Mouse (Mus musculus) hindbrain, embryonic 12.5 days (tissue): ENCODE measurements at regions not wholly inside any gene's neighbourhood (a gene's known extent, or its start where the extent isn't known, plus 50 kb on each side); places are given as distances from the start of the nearest gene placed in this dataset.
A peak's percentile ranks its signal among the peaks of the same experiment; 100 is the strongest.

ENCODE experiments used
- ATAC-seq: fragments of 200-750 bp; cut with Nextera tagmentation; 2 replicates; pipeline ENCODE4 v1.8.0; 2017; ENCODE audit warnings: moderate TSS enrichment; ENCODE audit not compliant: low FRiP score
- H3K27ac ChIP-seq: fragments of 300-500 bp; sonication (generic); 2 replicates; pipeline ENCODE4 v1.5.1; 2016; ENCODE audit warnings: mild to moderate bottlenecking
- H3K27me3 ChIP-seq: fragments of 300-500 bp; sonication (generic); 2 replicates; pipeline ENCODE4 v1.6.1; 2016; ENCODE audit warnings: mild to moderate bottlenecking
- H3K36me3 ChIP-seq: fragments of 300-500 bp; sonication (generic); 2 replicates; pipeline ENCODE4 v1.6.1; 2016; ENCODE audit warnings: mild to moderate bottlenecking
- H3K4me1 ChIP-seq: fragments of 300-500 bp; sonication (generic); 2 replicates; pipeline ENCODE4 v1.6.1; 2016
- H3K4me2 ChIP-seq: fragments of 300-500 bp; sonication (generic); replicated peaks from 2 replicates; pipeline ENCODE4 v1.6.1; 2016; ENCODE audit warnings: mild to moderate bottlenecking
- H3K4me3 ChIP-seq: fragments of 300-500 bp; sonication (generic); 2 replicates; pipeline ENCODE4 v1.5.1; 2016; ENCODE audit warnings: mild to moderate bottlenecking
- H3K9ac ChIP-seq: fragments of 300-500 bp; sonication (generic); 2 replicates; pipeline ENCODE4 v1.6.1; 2016; ENCODE audit warnings: mild to moderate bottlenecking, moderate library complexity
- H3K9me3 ChIP-seq: fragments of 300-500 bp; sonication (generic); replicated peaks from 2 replicates; pipeline ENCODE4 v1.6.1; 2016; ENCODE audit warnings: mild to moderate bottlenecking
- WGBS: fragments of 180-500 bp; shearing (Covaris S2); methylation state at CpG from one replicate; pipeline ENCODE4 v1.1.7; 2016; 5-methylcytosine and 5-hydroxymethylcytosine counted together

DNA sequence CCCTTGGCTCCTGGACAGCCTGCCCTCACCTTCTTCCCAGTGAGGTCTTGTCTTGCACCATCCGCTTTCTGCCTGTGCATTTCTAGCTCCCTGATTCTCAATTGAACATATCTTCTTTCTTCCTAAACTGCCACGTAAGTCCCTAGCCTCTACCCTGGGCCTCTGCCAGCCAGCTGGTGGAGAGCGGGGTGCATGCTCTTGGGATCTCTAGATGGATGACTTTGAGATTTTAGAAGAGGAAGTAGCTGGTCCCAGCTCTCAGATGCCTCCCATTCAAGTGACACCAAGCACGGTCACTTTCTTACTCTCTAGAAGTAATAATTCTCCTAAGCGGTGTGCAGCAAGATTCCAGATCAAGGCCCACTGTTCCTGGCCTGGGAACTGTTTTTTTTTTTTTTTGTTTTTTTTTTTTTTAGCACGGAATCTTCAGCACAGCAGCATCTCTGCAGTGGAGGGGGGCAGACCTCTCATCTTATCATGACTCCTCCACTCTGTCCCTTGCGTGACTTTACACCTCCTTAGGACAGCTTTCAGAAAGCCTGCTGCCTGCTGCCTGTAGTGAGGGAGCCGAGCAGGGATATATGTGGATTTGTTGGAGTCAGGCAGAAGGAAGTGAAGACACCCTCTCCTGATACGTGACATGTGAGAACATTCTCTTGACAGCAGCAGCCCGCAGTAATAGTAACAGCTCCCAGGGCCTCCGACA is 453.6 kb upstream of the Zmiz1 start:
- Histone ChIP-seq H3K9ac (no peak overlapping the region), H3K9me3 (no peaks in the 10 kb centered on the region), H3K27ac (no peak overlapping the region), H3K4me3 (no peak overlapping the region), H3K4me2 (no peak overlapping the region), H3K27me3 (0 out of 2 replicates have a peak, but pooled peaks cover 3% of the 10 kb centered on the region), H3K36me3 (no peaks in the 10 kb centered on the region), H3K4me1 (peaks cover 3% of the 10 kb centered on the region; the same call in 1 of the 2 replicates)
- 75% methylated on average over 11 of the region's 11 CpGs for whole genome bisulfite sequencing
- no peak for ATAC-seq

DNA sequence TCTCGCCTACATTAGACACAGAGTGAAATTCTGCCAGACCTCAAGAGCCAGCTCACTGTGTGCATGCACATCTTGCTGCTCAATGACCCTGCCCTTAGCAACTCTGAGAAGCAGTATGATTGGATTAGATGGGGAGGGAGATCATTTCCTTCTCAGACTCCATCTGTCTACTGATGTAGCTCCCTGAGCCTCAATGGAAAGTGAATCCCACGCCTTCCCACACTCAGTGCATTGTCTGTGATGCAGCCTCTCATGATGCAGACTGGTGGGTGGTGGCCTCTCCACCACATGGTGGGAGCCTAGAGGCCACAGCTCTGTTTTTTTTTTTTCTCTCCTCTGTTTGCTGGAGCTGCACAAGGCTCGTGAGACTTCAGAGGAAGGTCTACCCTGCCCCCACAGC is 447.1 kb upstream of the Zmiz1 start:
- no peaks in the 10 kb centered on the region for H3K9me3 ChIP-seq
- H3K4me2 ChIP-seq: no peak overlapping the region
- H3K36me3 ChIP-seq: no peaks in the 10 kb centered on the region
- no peak overlapping the region for H3K9ac ChIP-seq
- no peak overlapping the region for H3K4me3 ChIP-seq
- H3K4me1 ChIP-seq: peaks cover 21% of the 10 kb centered on the region
- WGBS: 58% methylated on average over 3 of the region's 3 CpGs
- H3K27me3 ChIP-seq: no peaks in the 10 kb centered on the region
- H3K27ac ChIP-seq: no peak overlapping the region
- no peak for ATAC-seq

DNA sequence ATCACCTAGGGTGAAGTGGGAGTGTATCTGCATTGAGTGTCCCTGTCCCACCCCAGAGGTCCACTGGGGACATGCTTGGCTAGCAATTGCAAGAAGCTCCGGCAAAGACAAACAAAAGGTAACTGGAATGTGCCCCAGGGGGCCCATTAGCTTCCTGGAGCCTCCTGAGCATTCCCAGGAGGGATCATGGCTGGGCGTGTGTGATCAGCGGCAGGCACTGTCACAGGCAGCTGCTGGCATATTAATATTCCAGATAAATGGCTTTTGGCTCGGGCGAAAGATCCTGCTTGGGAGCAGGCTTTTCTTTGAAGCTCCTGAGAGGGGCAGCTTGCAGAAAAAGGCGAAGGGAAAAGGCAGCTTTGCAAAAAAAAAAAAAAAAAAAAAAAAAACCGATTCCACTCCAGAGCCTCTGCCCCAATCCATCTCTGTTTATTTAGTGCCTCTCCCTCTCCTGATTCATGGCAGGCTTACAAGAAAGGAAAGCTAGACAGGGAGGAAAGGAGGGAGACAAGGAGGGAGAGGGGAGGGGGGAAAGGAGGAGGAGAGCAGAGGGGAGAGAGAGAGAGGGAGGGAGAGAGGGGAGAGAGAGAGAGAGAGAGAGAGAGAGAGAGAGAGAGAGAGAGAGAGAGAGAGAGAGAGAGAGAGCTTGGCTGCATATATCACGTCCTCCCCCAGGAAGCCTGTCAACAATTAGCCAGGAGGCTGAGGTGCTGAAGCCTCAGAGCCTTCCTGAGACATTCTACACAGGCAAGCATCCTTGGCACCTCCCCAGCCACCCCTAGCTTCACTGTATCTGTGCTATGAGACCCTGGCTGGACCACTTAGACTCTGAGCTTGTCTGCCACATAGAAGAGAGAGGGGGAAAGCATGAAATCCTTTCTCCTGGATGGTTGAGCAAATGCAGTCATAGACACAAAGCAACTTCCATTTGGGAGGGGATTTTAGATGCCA is 443.4 kb upstream of the Zmiz1 start:
- H3K9me3 ChIP-seq: no peaks in the 10 kb centered on the region
- H3K36me3 ChIP-seq: no peaks in the 10 kb centered on the region
- WGBS: under 1% methylated on average over 8 of the region's 8 CpGs
- H3K4me1 ChIP-seq: peaks cover 24% of the 10 kb centered on the region
- peak overlapping the region; percentile 37 for H3K4me2 ChIP-seq
- H3K4me3 ChIP-seq: no peak overlapping the region
- peak overlapping the region; percentile 94 for H3K27ac ChIP-seq
- 0 out of 2 replicates have a peak overlapping the region, but pooled peaks have one; percentile 27 for H3K9ac ChIP-seq
- peak; percentile 79 for ATAC-seq
- no peaks in the 10 kb centered on the region for H3K27me3 ChIP-seq

DNA sequence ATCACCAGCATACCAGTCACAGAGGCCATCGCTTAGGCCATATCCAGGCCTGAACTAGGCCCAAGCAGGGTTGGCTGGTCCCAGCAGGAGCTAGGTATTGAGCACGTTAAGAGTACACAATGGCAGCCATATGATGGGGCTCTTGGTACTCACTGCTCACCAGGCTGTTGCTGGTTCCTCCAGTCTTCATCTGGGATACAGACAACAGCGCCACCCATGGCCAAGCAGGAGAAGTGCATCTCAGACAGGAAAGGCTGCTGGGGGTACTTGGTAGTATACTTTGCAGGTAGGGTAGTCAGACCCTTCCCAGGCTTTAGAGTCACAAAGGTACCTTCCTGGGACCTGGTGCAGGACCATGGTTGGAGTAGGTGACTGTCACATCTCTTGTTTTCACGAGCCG is 441.1 kb upstream of the Zmiz1 start:
- H3K9ac ChIP-seq: no peak overlapping the region
- no peaks in the 10 kb centered on the region for H3K36me3 ChIP-seq
- no peak for ATAC-seq
- no peak overlapping the region for H3K27ac ChIP-seq
- H3K4me3 ChIP-seq: no peak overlapping the region
- no peak overlapping the region for H3K4me2 ChIP-seq
- no peaks in the 10 kb centered on the region for H3K27me3 ChIP-seq
- no peaks in the 10 kb centered on the region for H3K9me3 ChIP-seq
- WGBS: 70% methylated on average over 5 of the region's 5 CpGs
- H3K4me1 ChIP-seq: peaks cover 34% of the 10 kb centered on the region

DNA sequence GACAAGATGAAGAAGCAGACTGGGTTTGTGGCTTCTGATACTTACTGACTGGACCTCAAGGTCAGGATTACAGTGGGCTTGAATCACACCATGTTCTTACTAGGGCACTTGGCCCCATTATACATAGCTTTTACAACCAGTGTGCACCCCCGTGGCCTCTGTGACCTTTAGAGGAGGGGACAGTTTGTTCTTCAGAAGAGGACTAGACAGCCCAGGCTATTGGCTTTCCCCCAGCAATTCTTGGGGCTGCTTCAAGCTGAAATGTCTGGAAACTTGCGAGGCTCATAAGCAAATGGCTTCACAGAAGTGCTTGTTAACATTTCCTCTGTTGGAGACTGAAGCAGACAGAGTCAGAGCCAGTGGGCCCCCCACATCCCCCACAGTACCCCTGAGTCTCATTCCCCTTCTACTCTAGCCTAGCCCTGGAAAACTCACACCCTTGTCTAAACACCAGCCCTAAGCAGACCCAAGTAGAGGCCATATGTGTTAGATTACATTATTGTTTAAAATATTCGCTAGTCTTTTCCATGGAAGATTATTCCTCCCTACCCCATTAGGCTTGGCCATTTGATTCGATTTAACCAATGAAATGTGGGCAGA is 439.6 kb upstream of the Zmiz1 start:
- Histone ChIP-seq H3K4me1 (peaks cover 34% of the 10 kb centered on the region), H3K4me2 (no peak overlapping the region), H3K27me3 (no peaks in the 10 kb centered on the region), H3K9me3 (no peaks in the 10 kb centered on the region), H3K9ac (no peak overlapping the region), H3K4me3 (no peak overlapping the region), H3K27ac (peak overlapping the region; percentile 30; the same call in 1 of the 2 replicates), H3K36me3 (no peaks in the 10 kb centered on the region)
- WGBS: 76% methylated on average over 4 of the region's 4 CpGs
- ATAC-seq: no peak

DNA sequence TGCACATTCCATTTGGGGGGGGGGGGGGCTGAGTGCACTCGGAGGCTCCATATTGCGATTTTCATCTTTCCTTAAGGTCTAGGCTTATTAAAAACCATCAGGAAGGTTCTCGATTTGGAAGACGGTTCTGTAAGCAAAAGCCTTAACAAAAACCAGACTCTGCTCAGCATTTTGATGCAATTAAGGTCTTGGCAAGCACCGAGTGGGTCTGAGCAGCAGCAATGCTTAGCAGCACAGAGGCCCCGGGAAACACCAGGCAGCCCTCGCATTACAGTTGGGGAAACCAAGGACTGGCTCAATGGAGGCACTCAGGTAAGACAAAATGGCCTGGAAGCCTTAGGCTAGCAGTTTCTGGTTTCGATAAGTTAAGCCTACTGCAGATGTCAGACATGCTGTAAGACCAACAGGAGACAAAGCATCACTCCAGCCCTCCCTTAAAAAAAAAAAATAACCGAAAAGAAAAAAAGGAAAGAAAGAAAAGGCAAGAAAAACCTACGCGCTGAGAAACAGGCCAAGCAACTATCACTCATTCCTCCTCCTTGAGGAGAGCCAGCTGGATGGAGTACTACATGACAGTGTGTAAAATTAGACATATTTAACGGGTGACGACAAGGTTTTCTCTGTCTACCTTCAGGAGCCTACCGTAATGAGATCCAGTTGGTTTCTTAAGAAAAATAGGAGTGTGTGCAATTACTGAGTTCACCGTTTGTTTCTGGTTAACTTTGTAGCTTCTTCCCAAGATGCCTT is 436.3 kb upstream of the Zmiz1 start:
- 79% methylated on average over 15 of the region's 15 CpGs for WGBS
- no peak for ATAC-seq

DNA sequence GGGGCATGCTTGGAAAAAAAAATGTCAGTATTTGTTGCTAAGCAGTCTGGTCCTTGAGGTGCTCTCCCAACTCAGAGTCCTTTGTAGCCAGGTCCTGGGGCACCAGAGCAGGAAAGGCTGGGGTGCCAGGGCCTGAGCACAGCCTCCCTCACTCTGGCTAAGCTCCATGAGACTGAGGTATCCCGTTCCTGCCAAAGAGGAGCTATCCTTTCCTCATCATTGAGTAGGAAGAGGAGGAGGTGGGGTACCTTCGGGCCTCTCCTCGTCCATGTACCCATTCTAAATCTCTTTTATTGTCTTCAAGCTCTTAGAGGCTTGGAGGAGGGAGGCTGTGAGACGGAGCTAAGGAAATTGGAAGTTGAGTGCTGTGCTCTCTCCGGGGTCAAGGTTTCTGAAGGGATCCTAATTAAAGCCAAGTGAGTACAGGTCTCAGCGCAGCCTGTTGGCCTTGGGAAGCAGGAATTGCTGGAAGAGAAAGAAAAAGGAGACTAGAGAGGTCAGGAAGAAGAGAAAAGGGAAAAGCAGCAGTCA is 435.6 kb upstream of the Zmiz1 start:
- 76% methylated on average over 6 of the region's 6 CpGs for WGBS
- H3K9me3 ChIP-seq: no peaks in the 10 kb centered on the region
- H3K4me3 ChIP-seq: no peak overlapping the region
- ATAC-seq: no peak
- no peaks in the 10 kb centered on the region for H3K27me3 ChIP-seq
- no peak overlapping the region for H3K27ac ChIP-seq
- no peak overlapping the region for H3K9ac ChIP-seq
- peaks cover 13% of the 10 kb centered on the region for H3K4me1 ChIP-seq
- H3K36me3 ChIP-seq: no peaks in the 10 kb centered on the region
- no peak overlapping the region for H3K4me2 ChIP-seq

More for the DNA sequence above, 436.3 kb upstream of the Zmiz1 start:
- no peak overlapping the region for H3K4me3 ChIP-seq
- no peak overlapping the region for H3K9ac ChIP-seq
- no peaks in the 10 kb centered on the region for H3K27me3 ChIP-seq
- H3K4me1 ChIP-seq: peaks cover 13% of the 10 kb centered on the region
- H3K27ac ChIP-seq: no peak overlapping the region
- no peak overlapping the region for H3K4me2 ChIP-seq
- H3K36me3 ChIP-seq: no peaks in the 10 kb centered on the region
- no peaks in the 10 kb centered on the region for H3K9me3 ChIP-seq

DNA sequence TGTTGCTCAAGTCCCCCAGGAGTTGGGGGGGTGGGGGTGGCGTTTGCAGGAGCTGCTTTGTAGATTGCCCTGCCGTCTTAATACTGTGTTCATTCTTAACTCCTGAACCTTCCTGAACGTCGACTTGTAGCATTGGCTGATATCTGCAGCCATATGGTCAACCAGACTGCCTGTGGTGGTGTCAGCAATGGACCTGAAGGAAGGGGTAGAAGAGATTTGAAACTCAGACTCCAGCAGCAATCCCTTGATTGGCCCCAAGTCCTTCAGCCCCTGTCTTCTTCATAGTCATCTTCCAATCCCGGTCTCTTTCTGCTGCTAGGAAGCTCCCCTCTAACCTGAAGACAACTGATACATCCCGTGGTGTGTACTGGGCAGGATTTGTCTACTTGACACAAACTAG is 433.9 kb upstream of the Zmiz1 start:
- no peak overlapping the region for H3K4me3 ChIP-seq
- ATAC-seq: no peak
- H3K9me3 ChIP-seq: no peaks in the 10 kb centered on the region
- H3K27me3 ChIP-seq: no peaks in the 10 kb centered on the region
- no peak overlapping the region for H3K4me2 ChIP-seq
- H3K27ac ChIP-seq: no peak overlapping the region
- H3K9ac ChIP-seq: no peak overlapping the region
- peaks cover 19% of the 10 kb centered on the region for H3K4me1 ChIP-seq
- no peaks in the 10 kb centered on the region for H3K36me3 ChIP-seq
- WGBS: 89% methylated on average over 6 of the region's 6 CpGs

DNA sequence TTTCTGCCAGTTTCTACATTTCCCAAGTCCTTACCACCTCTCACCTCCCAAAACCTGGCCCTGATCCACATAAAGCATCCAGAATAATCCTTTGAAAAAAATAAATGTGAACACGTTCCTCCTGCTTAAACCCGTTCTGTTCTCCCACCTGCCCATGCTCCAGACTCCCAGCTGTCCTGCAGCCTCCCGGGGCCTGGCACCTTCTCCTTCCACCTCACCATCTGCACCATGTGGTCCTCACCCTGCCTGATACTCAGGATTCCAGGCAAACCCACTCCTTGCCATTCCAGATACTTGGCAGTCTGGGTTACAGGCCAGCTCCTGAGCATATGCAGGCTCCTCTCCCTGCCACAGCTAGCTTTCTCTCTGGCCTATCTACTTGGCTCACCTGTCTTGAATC is 431.9 kb upstream of the Zmiz1 start:
- no peak overlapping the region for H3K4me3 ChIP-seq
- ATAC-seq: no peak

DNA sequence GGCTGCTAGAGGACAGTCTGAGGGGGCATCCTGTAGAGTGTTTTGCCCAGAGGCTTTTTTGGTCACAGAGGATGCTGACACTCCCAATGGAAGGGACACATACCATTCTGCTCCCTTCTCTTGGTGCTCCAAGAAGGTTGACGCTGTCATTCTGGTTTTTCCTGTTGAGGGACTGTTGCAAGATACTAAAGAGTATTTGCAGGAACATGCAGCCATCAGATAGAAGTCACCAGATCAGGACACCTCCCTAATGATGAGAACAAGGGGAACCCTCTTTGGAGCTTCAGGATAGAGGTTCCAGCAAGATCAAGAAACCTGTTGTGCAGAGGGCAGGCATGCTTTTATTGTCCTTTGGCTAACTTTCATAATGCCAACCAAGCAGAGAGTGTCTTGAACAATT is 431.1 kb upstream of the Zmiz1 start:
- peaks cover 24% of the 10 kb centered on the region for H3K4me1 ChIP-seq
- H3K9ac ChIP-seq: no peak overlapping the region
- 87% methylated on average over 1 of the region's 1 CpGs for WGBS
- H3K9me3 ChIP-seq: no peaks in the 10 kb centered on the region
- H3K36me3 ChIP-seq: no peaks in the 10 kb centered on the region
- H3K4me2 ChIP-seq: no peak overlapping the region
- no peak overlapping the region for H3K27ac ChIP-seq
- H3K27me3 ChIP-seq: no peaks in the 10 kb centered on the region
- ATAC-seq: no peak
- no peak overlapping the region for H3K4me3 ChIP-seq

More for the DNA sequence above, 431.9 kb upstream of the Zmiz1 start:
- H3K9me3 ChIP-seq: no peaks in the 10 kb centered on the region
- no peak overlapping the region for H3K4me2 ChIP-seq
- no peaks in the 10 kb centered on the region for H3K36me3 ChIP-seq
- 89% methylated on average over 3 of the region's 3 CpGs for WGBS
- H3K4me1 ChIP-seq: peaks cover 16% of the 10 kb centered on the region
- no peak overlapping the region for H3K9ac ChIP-seq
- H3K27ac ChIP-seq: no peak overlapping the region
- H3K27me3 ChIP-seq: no peaks in the 10 kb centered on the region

DNA sequence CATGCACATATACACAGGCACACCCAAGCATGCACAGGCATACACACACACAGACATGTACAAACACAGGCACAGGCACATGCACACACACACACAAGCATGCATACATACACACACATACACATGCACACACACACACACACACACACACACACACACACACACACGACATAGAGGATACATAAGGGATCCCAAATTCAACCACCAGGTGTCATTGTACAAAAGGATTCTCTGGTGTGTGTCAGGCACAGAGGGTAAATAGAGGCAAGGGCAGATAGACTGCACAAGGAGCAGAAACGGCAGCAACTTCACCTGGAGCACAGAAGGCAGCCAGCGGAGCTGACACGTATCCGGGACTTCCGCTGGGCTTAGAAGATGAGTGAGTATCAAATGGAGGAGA is 428.1 kb upstream of the Zmiz1 start:
- Histone ChIP-seq H3K4me3 (no peak overlapping the region), H3K27me3 (no peaks in the 10 kb centered on the region), H3K4me2 (no peak overlapping the region), H3K9me3 (no peaks in the 10 kb centered on the region), H3K4me1 (peaks cover 24% of the 10 kb centered on the region), H3K9ac (no peak overlapping the region), H3K36me3 (no peaks in the 10 kb centered on the region), H3K27ac (no peak overlapping the region)
- ATAC-seq: no peak
- 82% methylated on average over 6 of the region's 6 CpGs for WGBS
